Mouse (Mus musculus): ENCODE measurements at regions not wholly inside any gene's neighbourhood (a gene's known extent, or its start where the extent isn't known, plus 50 kb on each side); places are given as distances from the start of the nearest gene placed in this dataset.
A peak's percentile ranks its signal among the peaks of the same experiment; 100 is the strongest.

GRCm38 (mm10) chr10:68842023-68842735 lies 118.7 kb downstream of the Tmem26 start:
- peak; percentile 3 for DNase-seq (ENCODE audit: low spot score)

- DNase-seq (ENCODE audit: low spot score), result no peak
Observed at GRCm38 (mm10) chr10:68844066-68844465, 120.6 kb downstream of the Tmem26 start.

GRCm38 (mm10) chr10:68844596-68844995 lies 121.2 kb downstream of the Tmem26 start:
- DNase-seq (ENCODE audit: low spot score), result no peak

- DNase-seq (ENCODE audit: low spot score), result no peak
Observed at GRCm38 (mm10) chr10:68851153-68851552, 127.7 kb downstream of the Tmem26 start.

- DNase-seq (ENCODE audit: low spot score), result no peak
Observed at GRCm38 (mm10) chr10:68855934-68856891, 132.8 kb downstream of the Tmem26 start.

- DNase-seq (ENCODE audit: low spot score), result no peak
Observed at GRCm38 (mm10) chr10:68864606-68865378, 141.3 kb downstream of the Tmem26 start.

- DNase-seq (ENCODE audit: low spot score), result no peak
Observed at GRCm38 (mm10) chr10:68865776-68866175, 142.3 kb downstream of the Tmem26 start.

- DNase-seq (ENCODE audit: low spot score), result no peak
Observed at GRCm38 (mm10) chr10:68867361-68867760, 143.9 kb downstream of the Tmem26 start.

GRCm38 (mm10) chr10:68872102-68872501 lies 148.7 kb downstream of the Tmem26 start:
- no peak for DNase-seq (ENCODE audit: low spot score)

- DNase-seq (ENCODE audit: low spot score), result no peak
Observed at GRCm38 (mm10) chr10:68875641-68876040, 152.2 kb downstream of the Tmem26 start.

- DNase-seq (ENCODE audit: low spot score), result no peak
Observed at GRCm38 (mm10) chr10:68893100-68893841, 169.8 kb downstream of the Tmem26 start.

GRCm38 (mm10) chr10:68894121-68894520 lies 170.7 kb downstream of the Tmem26 start:
- DNase-seq (ENCODE audit: low spot score), result no peak

- DNase-seq (ENCODE audit: low spot score), result no peak
Observed at GRCm38 (mm10) chr10:68897524-68897923, 174.1 kb downstream of the Tmem26 start.

- no peak for DNase-seq (ENCODE audit: low spot score)
Observed at GRCm38 (mm10) chr10:68901168-68901567, 177.7 kb downstream of the Tmem26 start.

GRCm38 (mm10) chr10:68902670-68903069 lies 179.2 kb downstream of the Tmem26 start:
- peak; percentile 67 for DNase-seq (ENCODE audit: low spot score)

- DNase-seq (ENCODE audit: low spot score), result no peak
Observed at GRCm38 (mm10) chr10:68904337-68904736, 180.9 kb downstream of the Tmem26 start.

- peak; percentile 73 for DNase-seq (ENCODE audit: low spot score)
Observed at GRCm38 (mm10) chr10:68908236-68908635, 184.8 kb downstream of the Tmem26 start.

GRCm38 (mm10) chr10:68909018-68909417 lies 185.6 kb downstream of the Tmem26 start:
- DNase-seq (ENCODE audit: low spot score), result no peak

GRCm38 (mm10) chr10:68916147-68916546 lies 192.7 kb downstream of the Tmem26 start:
- DNase-seq (ENCODE audit: low spot score), result no peak

- DNase-seq (ENCODE audit: low spot score), result no peak
Observed at GRCm38 (mm10) chr10:68935843-68936242, 212.4 kb downstream of the Tmem26 start.

GRCm38 (mm10) chr10:68943239-68943638 lies 208.0 kb upstream of the Rhobtb1 start:
- DNase-seq (ENCODE audit: low spot score), result no peak
